Mouse (Mus musculus): Measurements from ENCODE around the gene Map2.

Gene Map2

GRCm38 (mm10) chr1:66299376-66299775 lies 124.3 kb downstream of the Map2 start:
- no peak for DNase-seq (ENCODE audit: low spot score)

GRCm38 (mm10) chr1:66320378-66321135 lies 145.5 kb downstream of the Map2 start:
- DNase-seq (ENCODE audit: low spot score), result no peak

GRCm38 (mm10) chr1:66321136-66321502 lies 146.0 kb downstream of the Map2 start:
- DNase-seq (ENCODE audit: low spot score), result no peak

- DNase-seq (ENCODE audit: low spot score), result no peak
Measured at GRCm38 (mm10) chr1:66321631-66322142, 146.6 kb downstream of the Map2 start.

DNA sequence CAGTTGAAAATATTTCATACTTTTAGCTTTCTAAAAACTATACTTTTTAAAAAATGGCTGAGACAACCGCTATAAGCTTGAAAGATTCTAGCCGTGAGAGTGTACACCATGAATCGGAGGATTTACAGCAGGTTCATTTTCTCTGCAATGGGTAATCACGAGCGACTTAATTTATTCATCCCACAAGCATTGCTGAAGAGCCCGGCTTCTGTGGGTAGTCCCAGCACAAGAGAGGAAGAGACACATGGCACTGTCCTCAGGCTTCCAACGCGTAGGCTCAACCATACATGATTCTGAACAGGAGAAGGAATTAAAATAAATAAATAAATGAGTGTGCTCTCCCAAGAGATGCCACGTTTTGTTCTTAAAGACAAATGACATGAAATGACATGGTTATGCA lies 148.4 kb downstream of the Map2 start:
- no peak for DNase-seq (ENCODE audit: low spot score)

DNA sequence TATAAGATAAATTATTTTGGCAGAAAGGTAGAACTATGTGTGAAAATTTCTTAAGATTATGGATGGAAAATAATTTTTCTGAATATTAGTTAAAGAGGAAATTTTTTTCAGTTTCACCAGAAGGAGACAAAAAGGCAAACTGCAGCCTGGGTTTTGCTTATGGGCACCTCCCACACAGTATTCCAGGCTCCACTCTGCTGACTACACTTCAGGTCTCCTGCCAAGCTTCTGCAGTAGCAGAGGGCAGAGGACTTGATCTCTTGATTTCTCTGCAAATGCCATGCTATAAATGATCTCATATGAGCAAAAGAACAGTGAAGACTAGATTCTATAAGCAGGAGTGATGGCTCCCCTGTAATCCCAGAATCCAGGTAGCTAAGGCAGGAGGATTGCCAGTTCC lies 149.9 kb downstream of the Map2 start:
- no peak for DNase-seq (ENCODE audit: low spot score)

DNA sequence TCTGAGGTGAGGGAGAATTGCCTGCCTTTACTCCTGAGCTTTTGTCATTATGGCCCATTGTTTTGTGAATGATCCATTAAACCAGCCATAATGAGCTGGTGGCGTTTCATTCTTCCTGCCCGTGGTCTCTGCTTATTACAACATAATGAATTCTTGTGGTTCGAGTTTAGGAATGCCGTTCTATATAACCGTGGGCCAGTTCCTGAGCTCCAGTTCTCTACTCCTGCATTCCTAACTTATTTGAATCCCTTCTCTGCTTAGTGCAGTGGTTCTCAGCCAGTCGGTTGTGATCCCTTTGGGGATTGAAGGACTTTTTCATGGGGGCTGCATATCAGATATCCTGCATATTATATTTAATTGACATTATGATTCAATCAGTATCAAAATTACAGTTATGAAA lies 153.9 kb downstream of the Map2 start:
- DNase-seq (ENCODE audit: low spot score), result no peak

DNA sequence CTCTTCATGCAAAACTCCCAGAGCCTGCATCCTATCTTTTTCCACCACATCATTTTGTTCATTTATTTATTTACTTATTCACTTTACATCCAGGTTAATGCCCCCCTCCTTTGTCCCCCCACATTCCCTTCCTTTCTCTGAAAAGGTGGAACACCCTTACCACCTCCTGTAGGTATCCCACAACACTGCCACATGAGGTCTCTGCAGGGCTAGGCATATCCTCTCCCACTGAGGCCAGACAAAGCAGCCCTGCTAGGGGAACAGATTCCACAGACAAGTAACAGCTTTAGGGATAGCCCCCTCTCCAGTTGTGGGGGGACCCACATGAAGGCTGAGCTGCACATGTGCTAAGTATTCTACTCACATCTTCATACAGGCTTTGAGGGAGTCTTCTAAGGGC lies 154.5 kb downstream of the Map2 start:
- DNase-seq (ENCODE audit: low spot score), result no peak

- DNase-seq (ENCODE audit: low spot score), result no peak
Measured at GRCm38 (mm10) chr1:66335724-66336284, 160.7 kb downstream of the Map2 start.

GRCm38 (mm10) chr1:66339213-66339612 lies 164.1 kb downstream of the Map2 start:
- no peak for DNase-seq (ENCODE audit: low spot score)

GRCm38 (mm10) chr1:66348404-66349165 lies 173.5 kb downstream of the Map2 start:
- no peak for DNase-seq (ENCODE audit: low spot score)

DNA sequence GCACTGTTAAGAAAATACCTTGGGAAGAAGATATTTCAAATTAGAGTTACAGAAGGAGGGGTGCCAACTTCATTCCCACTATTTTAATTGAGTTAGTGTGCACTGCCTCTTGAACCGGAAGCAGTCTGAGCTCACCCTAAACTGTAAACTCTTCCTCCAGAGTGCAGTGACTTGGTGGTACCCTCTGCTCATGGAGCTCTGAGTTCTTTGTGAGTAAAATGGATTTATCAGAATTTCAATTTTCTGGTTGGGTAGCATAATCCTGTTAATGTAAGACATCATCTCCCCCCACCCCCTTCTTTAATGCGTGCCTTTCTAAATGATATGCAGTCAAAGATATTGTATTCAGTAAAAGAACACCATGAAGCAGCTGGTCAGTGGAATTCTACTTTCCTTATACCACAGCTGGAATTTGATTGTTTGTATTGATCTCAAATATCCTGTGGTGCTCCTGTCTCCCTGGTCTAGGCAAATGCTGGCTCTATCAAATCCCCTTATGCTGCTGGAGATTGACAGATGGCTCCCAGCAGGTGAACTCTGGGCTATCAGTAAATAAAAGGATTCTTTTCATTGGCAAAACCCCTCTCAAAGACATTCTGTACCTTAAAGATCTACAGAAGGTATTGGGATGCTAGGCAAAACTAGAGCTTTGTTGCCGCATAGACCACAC lies 174.2 kb downstream of the Map2 start:
- no peak for DNase-seq (ENCODE audit: low spot score)

DNA sequence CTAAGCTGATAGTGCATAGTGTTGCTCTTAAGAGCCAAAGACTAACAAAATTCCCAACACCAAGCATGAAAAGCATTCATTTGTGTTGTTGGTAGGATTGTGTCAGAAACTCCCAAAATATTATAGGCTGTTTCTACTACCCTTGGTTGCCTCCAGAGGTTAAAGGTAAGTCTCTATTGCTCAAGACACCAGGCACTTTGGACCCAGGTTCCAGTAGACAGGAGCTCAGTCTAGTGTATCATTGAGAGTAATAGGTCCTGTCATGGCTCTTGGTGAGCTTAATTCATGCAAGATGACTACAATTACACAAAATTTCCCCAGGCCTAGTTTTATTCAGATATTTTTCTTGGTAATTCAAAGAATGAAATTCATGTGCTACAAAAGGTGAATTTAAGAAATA lies 176.3 kb downstream of the Map2 start:
- no peak for DNase-seq (ENCODE audit: low spot score)

GRCm38 (mm10) chr1:66361799-66362198 lies 186.7 kb downstream of the Map2 start:
- DNase-seq (ENCODE audit: low spot score), result no peak

DNA sequence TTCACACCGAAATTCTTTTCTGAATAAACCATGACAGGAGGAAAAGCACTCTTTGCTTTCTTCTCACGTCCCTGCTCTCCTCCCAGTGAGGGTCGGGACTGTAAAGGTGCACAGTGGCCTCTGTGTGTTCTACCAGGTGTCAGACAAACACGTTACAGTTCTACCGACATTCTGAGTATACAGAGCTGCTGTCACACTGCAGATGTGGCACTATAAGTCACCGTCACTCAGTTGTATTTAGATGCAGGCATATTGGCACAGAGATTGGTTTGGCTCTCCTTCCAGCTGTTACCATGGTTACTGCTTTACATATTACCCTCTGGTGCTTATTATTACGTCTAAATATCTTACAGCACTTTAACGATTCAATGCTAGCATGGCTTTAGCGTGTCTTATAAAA lies 188.2 kb downstream of the Map2 start:
- DNase-seq (ENCODE audit: low spot score), result no peak

- DNase-seq (ENCODE audit: low spot score), result no peak
Measured at GRCm38 (mm10) chr1:66364386-66364785, 189.3 kb downstream of the Map2 start.

GRCm38 (mm10) chr1:66365600-66365999 lies 190.5 kb downstream of the Map2 start:
- no peak for DNase-seq (ENCODE audit: low spot score)

DNA sequence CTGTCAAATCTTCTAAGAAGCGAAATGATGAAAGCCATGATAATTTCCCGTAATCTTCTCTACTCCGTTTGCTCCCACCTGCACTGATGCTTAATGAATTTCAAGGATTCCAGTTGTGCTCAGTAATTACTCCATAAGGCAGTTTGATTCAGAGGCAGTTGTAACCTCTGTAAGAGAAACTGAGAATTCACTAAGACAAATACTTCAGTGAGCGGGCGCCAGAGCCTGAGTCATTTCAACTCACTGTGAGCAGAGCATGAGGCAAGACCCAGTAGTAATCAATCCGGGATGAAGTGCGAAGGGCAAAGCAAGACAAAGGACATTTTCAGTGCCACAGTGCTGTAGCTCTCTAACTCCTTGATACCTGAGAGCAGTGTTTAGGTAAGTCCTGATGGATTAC lies 194.4 kb downstream of the Map2 start:
- no peak for DNase-seq (ENCODE audit: low spot score)

DNA sequence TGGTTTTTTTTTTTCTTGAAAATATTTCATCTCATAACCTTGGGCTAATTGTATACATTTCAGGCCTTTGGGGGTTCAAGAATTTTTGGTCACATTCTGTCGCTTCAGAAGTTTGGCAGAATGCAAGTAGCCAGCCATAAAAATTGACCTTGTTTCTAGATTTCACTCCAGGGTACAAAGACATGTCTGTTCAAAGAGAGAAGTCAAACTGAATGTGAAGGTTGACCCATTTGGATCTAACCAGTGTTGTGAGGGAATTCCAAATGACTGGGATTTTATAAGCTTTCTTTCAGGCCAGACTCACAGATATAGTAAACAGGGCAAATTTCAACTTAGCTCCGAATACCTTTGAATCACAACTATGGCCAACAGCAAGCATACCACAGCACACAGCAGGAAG lies 196.3 kb downstream of the Map2 start:
- no peak for DNase-seq (ENCODE audit: low spot score)

GRCm38 (mm10) chr1:66386321-66386720 lies 211.2 kb downstream of the Map2 start:
- DNase-seq (ENCODE audit: low spot score), result no peak

DNA sequence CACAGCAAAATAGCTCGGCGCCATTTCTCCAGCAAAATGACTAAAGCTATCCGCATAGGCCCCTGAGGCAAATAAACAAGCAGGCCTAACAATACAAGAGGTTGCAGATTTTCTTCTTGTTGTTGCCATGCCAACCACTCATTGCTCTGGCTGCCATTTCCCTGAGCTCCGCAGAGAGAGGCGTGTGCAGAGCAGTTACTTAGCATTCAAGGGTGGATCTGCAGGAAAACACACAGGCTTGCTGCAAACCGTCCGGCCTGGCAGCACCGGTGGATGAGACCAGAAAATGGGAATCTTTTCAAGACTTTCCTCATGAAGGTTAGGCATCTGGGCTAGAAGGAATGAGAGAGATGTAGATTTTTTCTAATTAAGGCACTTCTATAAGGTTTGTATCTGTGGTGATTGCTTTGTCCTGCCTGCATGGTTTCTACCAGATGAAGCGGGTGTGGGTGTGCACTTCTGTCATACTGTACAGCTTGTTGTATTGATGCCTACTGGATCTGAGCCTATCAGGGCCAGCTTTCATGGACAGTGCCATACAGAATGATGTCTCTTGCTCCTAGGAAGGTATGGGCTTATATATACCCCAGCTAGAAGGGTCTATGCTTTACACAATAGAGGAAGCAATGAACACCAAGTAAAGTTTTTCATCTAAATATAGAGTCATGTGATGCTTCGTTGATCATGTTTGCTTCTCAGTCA lies 211.8 kb downstream of the Map2 start:
- DNase-seq (ENCODE audit: low spot score), result no peak

- DNase-seq (ENCODE audit: low spot score), result no peak
Measured at GRCm38 (mm10) chr1:66388561-66388960, 213.5 kb downstream of the Map2 start.
